Mouse (Mus musculus) C3H10T1/2 (cell line): ENCODE measurements around the gene Cd70. TPM values are rescaled to one million over a fixed set of nuclear protein-coding genes. Genes with fewer than 3 reads are reported as not detected.

ENCODE experiments used
- polyA plus RNA-seq, 2 experiments: library from polyadenylated mRNA; unstranded; fragments of >200 nt; fragmentation: generic; extraction: Trizol; gene quantifications; one replicate each; pipeline ENCODE4 v1.2.1; 2012; ENCODE audit warnings: missing spikeins in 2 of 2

Cd70 gene
- not detected for polyA plus RNA-seq

DNA sequence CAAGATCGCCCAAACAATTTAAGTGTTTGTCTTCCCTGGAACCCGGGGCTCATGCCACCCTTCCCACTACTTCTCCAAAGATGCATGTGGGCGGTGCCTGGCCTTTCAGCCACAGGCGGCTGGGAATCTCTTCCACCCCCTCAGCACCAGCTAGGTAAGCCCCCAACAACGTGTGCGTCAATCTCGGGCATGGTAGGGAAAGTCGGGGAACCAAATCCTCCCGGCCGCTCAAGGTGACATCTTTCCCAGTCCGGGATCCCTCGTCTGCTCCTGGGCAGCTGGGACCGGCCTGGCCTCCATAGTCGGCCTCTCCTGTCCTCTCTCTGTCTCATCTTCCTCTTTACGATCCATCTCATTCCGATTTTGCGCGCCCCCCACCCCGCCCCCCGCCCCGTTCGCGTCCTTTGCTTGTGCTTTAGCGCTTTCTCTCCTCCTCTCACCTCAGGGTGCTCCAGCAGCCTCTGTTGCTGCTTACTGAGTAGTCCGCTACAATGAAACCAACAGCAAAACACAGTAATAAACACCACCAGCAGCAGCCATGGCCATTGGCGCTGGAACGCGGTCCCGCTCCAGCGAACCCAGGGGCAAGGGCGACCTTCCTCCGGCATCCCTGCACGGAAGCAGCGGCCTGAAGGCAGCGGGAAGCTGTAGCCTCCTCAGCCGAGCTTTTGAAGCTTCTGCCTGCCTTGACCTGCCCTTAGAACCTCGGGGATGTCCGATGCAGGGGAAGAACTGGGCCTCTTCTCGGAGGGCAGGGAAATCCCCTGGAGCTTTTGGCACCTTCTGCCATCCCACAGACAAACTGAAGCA, at the start of gene Cd70:
TSS of gene Cd70 (minus strand) at position 784 of the 810 bp plus-strand sequence.

GRCm38 (mm10) chr17:57194041-57194507, 44.5 kb upstream of the Cd70 start, which contains the start of gene Tnfsf14:
Gene Tnfsf14, minus strand, starts transcription at chr17:57194177.

GRCm38 (mm10) chr17:57105181-57106034, 44.2 kb downstream of the Cd70 start, which contains the start of gene Tnfsf9:
Gene Tnfsf9, plus strand, starts transcription at chr17:57105325.

Other genes with a start within 250 kb of the Cd70 start
- gene Mllt1, start 214.4 kb downstream of the Cd70 start, polyA plus RNA-seq, result 10 to 100 TPM; 34.4 to 56.4 TPM
- not detected for gene Acer1, start 167.7 kb downstream of the Cd70 start, polyA plus RNA-seq
- 100 to 1,000 TPM; 137 to 187 TPM for gene Clpp, start 159.5 kb downstream of the Cd70 start, polyA plus RNA-seq
- gene Alkbh7, start 152.4 kb downstream of the Cd70 start, polyA plus RNA-seq, result 10 to 100 TPM; 45.0 to 63.4 TPM
- gene Pspn, start 149.8 kb downstream of the Cd70 start, polyA plus RNA-seq, result 1 to 10 TPM in 1 of 2 experiments, under 1 TPM in 1; 0.66 to 1.7 TPM
- 10 to 100 TPM; 59.3 to 84.5 TPM for gene Gtf2f1, start 138.5 kb downstream of the Cd70 start, polyA plus RNA-seq
- gene Gm17949, start 138.3 kb downstream of the Cd70 start, polyA plus RNA-seq, result under 1 TPM in 1 of 2 experiments, not detected in 1; 0.21 TPM
- gene Khsrp, start 118.3 kb downstream of the Cd70 start, polyA plus RNA-seq, result 10 to 100 TPM; 25.5 to 61.1 TPM
- not detected for gene Slc25a41, start 108.1 kb downstream of the Cd70 start, polyA plus RNA-seq
- gene Crb3, start 90.7 kb downstream of the Cd70 start, polyA plus RNA-seq, result not detected
- gene Slc25a23, start 89.9 kb downstream of the Cd70 start, polyA plus RNA-seq, result 1 to 10 TPM; 1.0 to 2.1 TPM
- gene Dennd1c, start 71.3 kb downstream of the Cd70 start, polyA plus RNA-seq, result not detected
- gene Tubb4a, start 62.0 kb downstream of the Cd70 start, polyA plus RNA-seq, result under 1 TPM; 0.09 to 0.25 TPM
- gene Tnfsf9, start 44.5 kb downstream of the Cd70 start, polyA plus RNA-seq, result 1 to 10 TPM; 2.8 to 3.0 TPM
- not detected for gene Tnfsf14, start 44.4 kb upstream of the Cd70 start, polyA plus RNA-seq
- 10 to 100 TPM in 1 of 2 experiments, under 1 TPM in 1; 0.09 to 54.8 TPM for gene C3, start 78.4 kb upstream of the Cd70 start, polyA plus RNA-seq
- gene Gpr108, start 98.7 kb upstream of the Cd70 start, polyA plus RNA-seq, result 10 to 100 TPM; 32.2 to 80.0 TPM
- 10 to 100 TPM; 25.6 to 56.6 TPM for gene Trip10, start 99.7 kb upstream of the Cd70 start, polyA plus RNA-seq
- gene Vav1, start 129.3 kb upstream of the Cd70 start, polyA plus RNA-seq, result not detected
- gene Adgre1, start 208.9 kb upstream of the Cd70 start, polyA plus RNA-seq, result not detected